In genomic region chr1:150307599-150307998, GRCm38 (mm10) we compare ENCODE assay signal across 10 mouse cellular contexts. TPM values are rescaled to one million over a fixed set of nuclear protein-coding genes. Genes with fewer than 3 reads are reported as not detected.
DNase-seq lines count a peak whose midpoint lies in the region; ATAC-seq and TF ChIP-seq lines count a peak whose summit lies in the region.
"Had no signal": no experiment of that assay in that cellular context is flagged by ENCODE, and none has a peak within 500 bp of the region (broad histone marks: within the 10 kb centered on the region; RNA-seq: fewer than 3 reads in every experiment).

No protein-coding gene starts in this region.

- no peak overlapping the region for H3K4me3 ChIP-seq in left cerebral cortex, adult 2 months
- H3K4me3 ChIP-seq in limb, embryonic 11.5 days (ENCODE audit: low read depth, low read length) = no peak overlapping the region
- H3K4me3 ChIP-seq in intestine, embryonic 16.5 days (ENCODE audit: low read length) = no peak overlapping the region
- H3K4me3 ChIP-seq: erythroblast, embryonic 14.5 days; limb, embryonic 12.5 days had no signal

- H3K36me3 ChIP-seq in limb, embryonic 11.5 days (ENCODE audit: control insufficient read depth, insufficient read depth, low read length) = no peaks in the 10 kb centered on the region
- no peaks in the 10 kb centered on the region for H3K36me3 ChIP-seq in intestine, embryonic 16.5 days (ENCODE audit: control insufficient read depth, insufficient read depth, low read length)
- H3K36me3 ChIP-seq: limb, embryonic 12.5 days had no signal

- peak; percentile 31 for DNase-seq in CD4-positive, CD25-positive, alpha-beta regulatory T cell, adult 2 months (ENCODE audit: low read depth, low spot score)
- peak in 1 of 2 experiments; percentile 19 for DNase-seq in left cerebral cortex, adult 2 months (ENCODE audit: extremely low spot score in 1 of 2, low spot score in 2 of 2)
- DNase-seq in left cerebral cortex, postnatal 36 days (ENCODE audit: low spot score in 2 of 2) = no peak
- DNase-seq in ZHBTc4 (ENCODE audit: low read depth, low spot score) = peak; percentile 65
- DNase-seq in limb, embryonic 11.5 days (ENCODE audit: low spot score) = peak; percentile 34

- peak; percentile 73 for TF ChIP-seq CTCF in left cerebral cortex, adult 2 months (IDR thresholded peaks at IDR 0.05)

- no peak overlapping the region for H3K27ac ChIP-seq in left cerebral cortex, adult 2 months
- H3K27ac ChIP-seq in limb, embryonic 11.5 days (replicated peaks; ENCODE audit: low read depth, low read length) = no peak overlapping the region
- no peak overlapping the region for H3K27ac ChIP-seq in intestine, embryonic 16.5 days (ENCODE audit: low read length)
- H3K27ac ChIP-seq: limb, embryonic 12.5 days had no signal

- intact Hi-C loops in left cerebral cortex, adult 2 months (cut with DNase I) = loop anchor here (5.0 kb wide), 1 partner anchor 475 kb away; no protein-coding TSS in a partner anchor
- intact Hi-C loops in left cerebral cortex, postnatal 36 days (cut with DNase I) = no loop called here

- ATAC-seq in CD4-positive, CD25-positive, alpha-beta regulatory T cell, adult 4 months = no peak
- no peak for ATAC-seq in limb, embryonic 11.5 days (ENCODE audit: insufficient number of reproducible peaks, low FRiP score, low TSS enrichment, low read depth)
- ATAC-seq in monocyte, adult 5-6 weeks (replicated peaks; ENCODE audit: insufficient number of reproducible peaks, low FRiP score, low TSS enrichment, poor library complexity, severe bottlenecking) = no peak
- ATAC-seq in intestine, embryonic 16.5 days = no peak

- H3K4me1 ChIP-seq in limb, embryonic 11.5 days (ENCODE audit: control insufficient read depth, insufficient read depth, low read length) = no peaks in the 10 kb centered on the region
- no peaks in the 10 kb centered on the region for H3K4me1 ChIP-seq in intestine, embryonic 16.5 days (ENCODE audit: control insufficient read depth, insufficient read depth, low read length)
- H3K4me1 ChIP-seq: limb, embryonic 12.5 days had no signal

- H3K4me2 ChIP-seq in limb, embryonic 11.5 days (ENCODE audit: low read depth, severe bottlenecking) = no peak overlapping the region
- H3K4me2 ChIP-seq in intestine, embryonic 16.5 days (ENCODE audit: low read depth, low read length) = no peak overlapping the region
- H3K4me2 ChIP-seq: limb, embryonic 12.5 days had no signal

- no peaks in the 10 kb centered on the region for H3K9me3 ChIP-seq in limb, embryonic 11.5 days (ENCODE audit: control insufficient read depth, low read length)
- no peaks in the 10 kb centered on the region for H3K9me3 ChIP-seq in intestine, embryonic 16.5 days (ENCODE audit: control insufficient read depth, low read length)
- H3K9me3 ChIP-seq: limb, embryonic 12.5 days had no signal

- 53% methylated on average over 1 of the region's 1 CpGs for WGBS in limb, embryonic 11.5 days
- WGBS in intestine, embryonic 16.5 days = 37% methylated on average over 1 of the region's 1 CpGs

- H3K9ac ChIP-seq in limb, embryonic 11.5 days (ENCODE audit: low read length) = no peak overlapping the region
- no peak overlapping the region for H3K9ac ChIP-seq in intestine, embryonic 16.5 days (ENCODE audit: low read depth, low read length)
- H3K9ac ChIP-seq: limb, embryonic 12.5 days had no signal

- no peaks in the 10 kb centered on the region for H3K27me3 ChIP-seq in limb, embryonic 11.5 days (ENCODE audit: control insufficient read depth, insufficient read depth, low read length)
- H3K27me3 ChIP-seq in intestine, embryonic 16.5 days (replicated peaks; ENCODE audit: control insufficient read depth, insufficient read depth, low read length) = no peaks in the 10 kb centered on the region
- H3K27me3 ChIP-seq: limb, embryonic 12.5 days had no signal

RNA-seq across cellular contexts. Expression of gene Pdc, which starts 11.6 kb away (rescaled TPM):
- polyA plus RNA-seq in CD4-positive, CD25-positive, alpha-beta regulatory T cell, adult 4 months (2017; shearing (Covaris generic)) = not detected
- not detected for total RNA-seq in left cerebral cortex, adult 2 months (2021)
- not detected for total RNA-seq in left cerebral cortex, postnatal 36 days (2021)
- polyA plus RNA-seq in limb, embryonic 11.5 days (2014; fragmentation: Nextera tagmentation; extraction: Ambion mirVana) = not detected in 2 replicates
- total RNA-seq in monocyte, adult 5-6 weeks (2017) = 0.21 TPM in 1 of 3 replicates, not detected in the others
- polyA plus RNA-seq in intestine, embryonic 16.5 days (2015; fragmentation: Nextera tagmentation; extraction: Ambion mirVana) = not detected in 2 replicates
- polyA plus RNA-seq: erythroblast, embryonic 14.5 days; limb, embryonic 12.5 days had no signal

Comparison
In these comparisons a context has a peak if more than half of its experiments do, and no peak if none do; other contexts are left out.
1. DNase-seq: peak in CD4-positive, CD25-positive, alpha-beta regulatory T cell, adult 2 months (single experiment), ZHBTc4 (single experiment) and limb, embryonic 11.5 days (single experiment); none in left cerebral cortex, postnatal 36 days (0 of 2).